Mouse (Mus musculus) liver, embryonic 15.5 days (tissue): ENCODE data around the gene Ctbs. TPM values are rescaled to one million over a fixed set of nuclear protein-coding genes. Genes with fewer than 3 reads are reported as not detected.

Experiments
- ATAC-seq: fragments of 200-750 bp; cut with Nextera tagmentation; 2 replicates; pipeline ENCODE4 v1.8.0; 2017; ENCODE audit warnings: moderate number of reproducible peaks, mild to moderate bottlenecking, moderate library complexity; ENCODE audit not compliant: insufficient read depth
- H3K27ac ChIP-seq: fragments of 300-500 bp; sonication (generic); replicated peaks from 2 replicates; pipeline ENCODE4 v1.5.1; 2015; ENCODE audit warnings: mild to moderate bottlenecking, inconsistent platforms
- H3K27me3 ChIP-seq: fragments of 300-500 bp; sonication (generic); 2 replicates; pipeline ENCODE4 v1.6.1; 2015; ENCODE audit warnings: mild to moderate bottlenecking, inconsistent platforms
- H3K36me3 ChIP-seq: fragments of 300-500 bp; sonication (generic); replicated peaks from 2 replicates; pipeline ENCODE4 v1.6.1; 2015; ENCODE audit warnings: moderate library complexity, mild to moderate bottlenecking, inconsistent platforms
- H3K4me1 ChIP-seq: fragments of 300-500 bp; sonication (generic); replicated peaks from 2 replicates; pipeline ENCODE4 v1.6.1; 2015; ENCODE audit warnings: inconsistent platforms
- H3K4me2 ChIP-seq: fragments of 300-500 bp; sonication (generic); 2 replicates; pipeline ENCODE4 v1.6.1; 2015; ENCODE audit warnings: moderate library complexity, mild to moderate bottlenecking, inconsistent platforms
- H3K4me3 ChIP-seq: fragments of 300-500 bp; sonication (generic); replicated peaks from 2 replicates; pipeline ENCODE4 v1.5.1; 2015; ENCODE audit warnings: mild to moderate bottlenecking, inconsistent platforms
- H3K9ac ChIP-seq: fragments of 300-500 bp; sonication (generic); 2 replicates; pipeline ENCODE4 v1.6.1; 2015; ENCODE audit warnings: moderate library complexity, mild to moderate bottlenecking, inconsistent platforms
- H3K9me3 ChIP-seq: fragments of 300-500 bp; sonication (generic); replicated peaks from 2 replicates; pipeline ENCODE4 v1.6.1; 2016; ENCODE audit warnings: inconsistent platforms
- WGBS: fragments of 180-500 bp; shearing (Covaris S2); methylation state at CpG from one replicate; pipeline ENCODE4 v1.1.7; 2015; ENCODE audit warnings: mixed read lengths; ENCODE audit not compliant: insufficient replicate concordance; 5-methylcytosine and 5-hydroxymethylcytosine counted together
- polyA plus RNA-seq: library from polyadenylated mRNA; unstranded; fragments of >200 nt; fragmentation: Nextera tagmentation; extraction: Ambion mirVana; gene quantifications from 2 replicates; pipeline ENCODE4 v1.2.1, GENCODE M21; 2015

Ctbs gene
- polyA plus RNA-seq, 1 experiment from 2014 or later = 5.4 TPM

DNA sequence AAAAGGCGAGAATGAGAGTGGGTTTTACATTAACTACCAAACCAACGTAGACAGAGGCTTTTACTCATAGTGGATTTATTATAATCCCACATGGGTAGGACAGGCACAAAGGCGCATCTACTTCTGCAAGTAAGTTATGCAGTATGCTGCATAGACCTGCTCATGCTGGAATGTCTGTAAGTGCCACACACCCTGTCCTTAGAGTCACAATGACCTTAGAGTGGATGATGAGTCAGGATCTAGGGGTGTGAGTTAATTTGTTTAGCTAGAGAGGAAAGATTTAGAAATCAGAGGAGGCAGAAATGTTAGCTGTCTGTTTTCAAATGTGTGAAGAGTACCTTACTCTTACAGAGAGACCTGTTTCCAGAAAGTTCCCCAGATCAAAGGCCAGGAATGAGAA, 2.0 kb upstream of the Ctbs start:
- no peak overlapping the region for H3K4me2 ChIP-seq
- WGBS = 81% methylated on average over 3 of the region's 3 CpGs
- H3K9me3 ChIP-seq = no peaks in the 10 kb centered on the region
- H3K4me1 ChIP-seq = peaks cover 31% of the 10 kb centered on the region
- H3K36me3 ChIP-seq = peaks cover 32% of the 10 kb centered on the region
- no peak overlapping the region for H3K27ac ChIP-seq
- no peak for ATAC-seq
- H3K9ac ChIP-seq = no peak overlapping the region
- no peaks in the 10 kb centered on the region for H3K27me3 ChIP-seq
- H3K4me3 ChIP-seq = no peak overlapping the region

DNA sequence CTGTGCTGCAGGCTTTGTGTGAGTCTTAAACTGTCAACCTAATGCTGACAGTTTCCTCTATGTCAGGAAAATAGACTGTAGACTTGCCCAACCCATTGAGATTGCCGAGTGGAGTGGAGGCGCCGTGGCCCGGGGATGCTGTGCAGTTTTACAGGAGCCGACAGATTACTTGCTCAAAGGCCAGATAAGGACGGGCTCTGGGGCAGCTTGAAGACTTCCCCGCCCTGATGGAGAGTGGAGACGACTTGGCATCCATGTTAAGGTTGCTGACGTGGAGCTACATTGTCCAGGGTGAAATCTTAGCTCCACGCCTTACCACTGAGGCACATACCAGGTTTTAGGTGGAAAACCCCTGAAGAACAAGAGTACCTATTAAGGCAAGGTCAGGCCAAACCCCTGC, 1.2 kb upstream of the Ctbs start:
- H3K4me1 ChIP-seq = peaks cover 31% of the 10 kb centered on the region
- no peaks in the 10 kb centered on the region for H3K27me3 ChIP-seq
- no peak overlapping the region for H3K4me2 ChIP-seq
- peaks cover 25% of the 10 kb centered on the region for H3K36me3 ChIP-seq
- H3K9me3 ChIP-seq = no peaks in the 10 kb centered on the region
- no peak overlapping the region for H3K9ac ChIP-seq
- H3K4me3 ChIP-seq = no peak overlapping the region
- 46% methylated on average over 10 of the region's 10 CpGs for WGBS
- ATAC-seq = no peak
- no peak overlapping the region for H3K27ac ChIP-seq

DNA sequence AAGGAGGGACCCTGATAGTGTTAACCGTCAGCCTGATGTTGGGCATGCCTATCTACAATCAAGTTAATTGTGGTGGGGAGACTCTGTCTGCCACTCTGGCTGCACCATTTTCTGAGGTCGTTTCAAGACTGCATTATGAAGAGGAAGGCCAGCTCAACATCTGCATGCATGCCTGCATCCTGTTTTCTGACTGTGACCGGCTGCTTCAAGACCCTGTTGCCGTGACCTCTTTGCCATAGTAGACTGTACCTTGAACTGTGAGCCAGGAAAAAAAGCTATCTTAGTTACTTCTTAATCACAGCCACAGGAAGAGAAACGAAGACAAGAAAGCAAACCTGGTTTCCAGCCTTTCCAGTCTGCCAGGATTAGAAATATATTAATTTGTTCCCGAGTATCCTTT, 626 bp upstream of the Ctbs start:
- WGBS = 47% methylated on average over 6 of the region's 6 CpGs
- Histone ChIP-seq H3K4me3 (no peak overlapping the region), H3K27me3 (no peaks in the 10 kb centered on the region), H3K9me3 (no peaks in the 10 kb centered on the region), H3K9ac (no peak overlapping the region), H3K36me3 (peaks cover 19% of the 10 kb centered on the region), H3K4me1 (peaks cover 31% of the 10 kb centered on the region), H3K27ac (no peak overlapping the region), H3K4me2 (no peak overlapping the region)
- ATAC-seq = no peak

DNA sequence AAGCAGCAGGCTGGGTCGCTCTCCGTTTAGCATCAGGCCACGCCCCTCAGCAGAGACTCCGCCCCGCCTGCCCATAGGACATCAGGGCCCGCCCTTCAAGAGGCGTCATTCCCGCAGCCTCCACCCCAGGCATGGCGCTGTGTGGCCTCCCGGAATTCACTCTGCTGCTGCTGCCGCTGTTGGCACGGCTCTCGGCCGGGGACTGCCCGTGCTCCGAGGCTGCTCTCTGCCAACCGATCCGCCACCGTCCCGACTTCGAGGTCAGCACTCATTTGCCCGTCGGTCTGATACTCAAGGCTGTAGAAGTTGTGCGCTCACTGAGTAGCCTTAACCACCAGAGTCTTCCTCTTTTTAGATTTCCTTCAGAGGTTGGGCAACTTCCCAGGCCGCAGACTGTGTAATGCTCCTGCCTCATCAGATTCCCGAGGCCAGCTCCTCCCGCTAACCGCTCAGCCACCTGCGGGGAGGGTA, 811 bp downstream of the Ctbs start:
- H3K9me3 ChIP-seq = no peaks in the 10 kb centered on the region
- peak overlapping the region; percentile 84 for H3K27ac ChIP-seq
- peak overlapping the region; percentile 90 for H3K4me2 ChIP-seq
- H3K4me3 ChIP-seq = peak overlapping the region; percentile 67
- H3K4me1 ChIP-seq = peaks cover 31% of the 10 kb centered on the region
- H3K9ac ChIP-seq = peak overlapping the region; percentile 77
- ATAC-seq = peak; percentile 97
- 1% methylated on average over 29 of the region's 29 CpGs for WGBS
- H3K36me3 ChIP-seq = peaks cover 12% of the 10 kb centered on the region
- no peaks in the 10 kb centered on the region for H3K27me3 ChIP-seq

DNA sequence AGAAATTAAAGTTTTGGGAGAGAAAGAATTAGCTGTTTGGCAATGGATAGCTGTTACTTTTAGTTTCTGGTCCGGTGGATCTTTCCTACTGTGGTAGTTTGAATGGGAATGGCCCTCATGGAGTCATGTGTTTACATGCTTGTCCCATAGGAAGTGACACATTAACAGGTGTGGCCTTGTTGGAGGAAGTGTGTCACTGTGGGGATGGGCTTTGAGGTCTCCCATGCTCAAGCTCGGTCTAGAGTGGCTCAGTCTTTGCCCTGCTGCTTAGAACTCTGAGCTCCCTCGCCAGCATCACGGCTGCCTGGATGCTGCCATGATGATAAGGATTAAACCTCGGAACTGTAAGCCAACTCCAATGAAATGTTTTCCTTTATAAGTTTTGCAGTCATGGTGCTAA, 1.8 kb downstream of the Ctbs start:
- H3K36me3 ChIP-seq = peaks cover 9% of the 10 kb centered on the region
- peak overlapping the region; percentile 90; the same call in 1 of the 2 replicates for H3K4me2 ChIP-seq
- no peak for ATAC-seq
- H3K9ac ChIP-seq = no peak overlapping the region
- H3K27me3 ChIP-seq = no peaks in the 10 kb centered on the region
- H3K27ac ChIP-seq = no peak overlapping the region
- H3K4me1 ChIP-seq = peaks cover 31% of the 10 kb centered on the region
- H3K9me3 ChIP-seq = no peaks in the 10 kb centered on the region
- whole genome bisulfite sequencing = 77% methylated on average over 5 of the region's 5 CpGs
- H3K4me3 ChIP-seq = no peak overlapping the region

DNA sequence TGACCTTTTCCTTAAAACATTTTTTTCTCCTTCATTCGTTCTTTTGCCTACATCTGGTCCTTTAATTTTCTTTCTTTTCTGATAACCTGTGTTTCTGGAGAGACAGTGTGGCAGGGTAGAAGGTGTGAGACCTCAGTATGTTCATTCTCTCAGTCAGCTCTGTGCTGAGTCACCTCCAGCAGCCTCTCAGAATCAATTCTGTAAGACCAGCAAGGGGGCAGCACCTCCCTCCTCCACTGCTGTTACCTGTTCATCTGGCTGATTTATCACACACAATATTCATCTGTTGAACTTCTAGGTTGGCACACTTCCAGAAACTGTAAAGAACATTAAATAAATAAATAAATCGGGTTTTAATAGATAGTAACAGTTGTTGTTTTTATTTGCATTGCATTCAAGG, 13.3 kb downstream of the Ctbs start:
- H3K27me3 ChIP-seq = no peaks in the 10 kb centered on the region
- H3K9ac ChIP-seq = no peak overlapping the region
- WGBS = 52% methylated on average over 2 of the region's 2 CpGs
- ATAC-seq = no peak
- H3K9me3 ChIP-seq = no peaks in the 10 kb centered on the region
- H3K27ac ChIP-seq = no peak overlapping the region
- H3K4me1 ChIP-seq = no peaks in the 10 kb centered on the region
- no peak overlapping the region for H3K4me2 ChIP-seq
- no peak overlapping the region for H3K4me3 ChIP-seq
- H3K36me3 ChIP-seq = peaks cover 5% of the 10 kb centered on the region; the same call in 1 of the 2 replicates

DNA sequence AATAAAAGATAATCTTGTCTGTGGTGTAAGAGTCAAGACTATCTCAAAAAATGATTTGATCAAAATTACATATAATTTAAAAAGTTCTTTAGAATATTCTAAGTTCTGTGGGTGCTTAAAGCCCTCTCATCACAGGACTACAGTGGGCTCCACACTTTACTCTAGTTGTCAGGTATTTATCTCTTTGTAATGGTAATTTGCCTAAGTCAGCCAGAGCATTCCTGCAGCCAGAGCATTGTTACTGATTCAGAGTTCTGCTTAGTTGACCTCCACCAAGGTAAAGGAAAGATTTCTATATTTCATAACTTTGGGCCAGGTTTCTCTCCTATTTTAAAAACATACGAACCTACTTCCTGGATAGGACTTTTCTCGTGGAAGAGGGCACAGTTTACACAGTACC, 19.6 kb downstream of the Ctbs start:
- 55% methylated on average over 2 of the region's 2 CpGs for WGBS
- peaks cover 4% of the 10 kb centered on the region; the same call in 1 of the 2 replicates for H3K36me3 ChIP-seq
- no peaks in the 10 kb centered on the region for H3K9me3 ChIP-seq
- H3K27ac ChIP-seq = no peak overlapping the region
- no peaks in the 10 kb centered on the region for H3K27me3 ChIP-seq
- H3K4me3 ChIP-seq = no peak overlapping the region
- H3K4me1 ChIP-seq = no peaks in the 10 kb centered on the region
- H3K9ac ChIP-seq = no peak overlapping the region
- no peak overlapping the region for H3K4me2 ChIP-seq
- ATAC-seq = no peak

DNA sequence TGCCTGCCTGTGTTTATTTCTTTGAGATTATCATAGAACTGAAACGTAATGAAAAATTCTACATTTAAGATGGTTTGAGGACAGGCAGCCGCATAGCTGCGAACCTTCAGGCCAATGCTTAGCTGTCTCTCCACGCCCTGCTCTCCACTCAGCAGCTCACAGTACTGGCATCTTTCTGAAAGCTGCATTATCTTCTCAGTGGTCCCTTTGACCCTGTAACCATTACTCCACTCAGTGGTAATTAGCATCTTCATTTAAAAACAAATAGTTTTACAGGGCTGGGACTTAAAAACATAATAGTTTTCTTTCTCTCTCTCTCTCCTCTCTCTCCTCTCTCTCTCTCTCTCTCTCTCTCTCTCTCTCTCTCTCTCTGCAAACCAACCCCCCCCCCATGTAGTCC, 23.1 kb downstream of the Ctbs start:
- Histone ChIP-seq H3K4me3 (no peak overlapping the region), H3K4me1 (no peaks in the 10 kb centered on the region), H3K4me2 (no peak overlapping the region), H3K9ac (no peak overlapping the region), H3K36me3 (no peaks in the 10 kb centered on the region), H3K27me3 (no peaks in the 10 kb centered on the region), H3K9me3 (no peaks in the 10 kb centered on the region), H3K27ac (no peak overlapping the region)
- 69% methylated on average over 4 of the region's 4 CpGs for WGBS
- no peak for ATAC-seq

DNA sequence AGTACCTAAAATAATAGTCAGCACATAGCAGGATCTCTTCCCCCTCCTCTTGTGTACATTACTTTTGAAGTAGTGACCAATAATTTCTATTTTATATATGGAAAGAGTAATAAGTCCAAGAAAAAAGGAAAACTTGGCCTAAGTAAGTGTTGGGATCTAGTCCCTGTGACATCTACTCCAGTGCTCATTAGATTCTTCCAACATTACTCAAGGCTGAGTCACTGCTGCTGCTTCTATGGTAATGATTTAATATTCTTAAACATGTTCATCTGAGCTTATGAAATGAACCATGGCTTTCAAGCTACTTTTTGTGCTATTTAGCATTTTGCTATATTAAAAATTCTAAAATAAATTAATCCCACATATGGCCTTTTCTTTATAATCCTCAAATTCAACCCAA, 24.1 kb downstream of the Ctbs start:
- no peak for ATAC-seq
- H3K4me1 ChIP-seq = no peaks in the 10 kb centered on the region
- no peaks in the 10 kb centered on the region for H3K36me3 ChIP-seq
- no peaks in the 10 kb centered on the region for H3K27me3 ChIP-seq
- H3K4me3 ChIP-seq = no peak overlapping the region
- no peaks in the 10 kb centered on the region for H3K9me3 ChIP-seq
- H3K9ac ChIP-seq = no peak overlapping the region
- no peak overlapping the region for H3K27ac ChIP-seq
- H3K4me2 ChIP-seq = no peak overlapping the region

DNA sequence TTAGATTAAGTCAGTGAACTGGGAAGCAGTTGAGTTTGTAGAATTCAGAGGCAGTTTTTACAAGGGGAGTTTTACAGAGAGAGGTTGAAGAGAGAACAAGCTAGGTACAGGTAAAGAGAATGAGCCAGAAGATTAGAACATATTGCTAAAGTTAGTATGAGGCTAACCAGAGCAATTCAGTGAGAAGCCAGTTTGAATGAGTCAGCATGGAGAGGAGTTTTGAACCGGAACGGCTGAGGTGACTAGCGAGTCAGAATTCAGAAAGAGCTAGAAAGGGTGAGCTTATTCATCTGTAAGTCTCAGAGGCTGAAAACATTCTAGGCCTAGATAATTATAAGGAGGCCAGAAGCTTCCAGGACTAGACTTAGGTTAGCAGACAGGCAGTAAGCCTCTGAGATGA, 24.8 kb downstream of the Ctbs start:
- no peaks in the 10 kb centered on the region for H3K36me3 ChIP-seq
- no peak overlapping the region for H3K4me2 ChIP-seq
- no peaks in the 10 kb centered on the region for H3K27me3 ChIP-seq
- H3K9ac ChIP-seq = no peak overlapping the region
- no peak overlapping the region for H3K27ac ChIP-seq
- H3K4me3 ChIP-seq = no peak overlapping the region
- no peak for ATAC-seq
- 81% methylated on average over 3 of the region's 3 CpGs for WGBS
- H3K9me3 ChIP-seq = no peaks in the 10 kb centered on the region
- H3K4me1 ChIP-seq = no peaks in the 10 kb centered on the region

DNA sequence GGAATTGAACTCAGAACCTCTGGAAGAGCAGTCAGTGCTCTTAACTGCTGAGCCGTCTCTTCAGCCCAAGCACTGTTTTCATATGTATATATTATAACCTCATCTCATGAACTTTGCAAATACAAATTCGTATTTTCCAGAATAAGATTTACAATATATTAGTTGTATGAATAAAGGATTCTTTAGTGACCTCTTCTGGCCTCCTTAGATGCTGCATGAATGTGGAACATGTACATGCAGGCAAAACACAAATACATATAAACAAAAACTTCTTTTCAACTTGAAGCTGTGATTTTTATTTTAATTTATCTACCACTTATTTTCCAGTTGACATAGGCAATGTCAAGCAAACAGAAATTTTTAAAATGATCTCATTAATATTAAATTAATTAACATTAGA, 32.4 kb downstream of the Ctbs start:
- no peaks in the 10 kb centered on the region for H3K36me3 ChIP-seq
- no peak overlapping the region for H3K9ac ChIP-seq
- H3K27ac ChIP-seq = no peak overlapping the region
- no peak for ATAC-seq
- no peak overlapping the region for H3K4me2 ChIP-seq
- no peaks in the 10 kb centered on the region for H3K4me1 ChIP-seq
- H3K9me3 ChIP-seq = no peaks in the 10 kb centered on the region
- no peak overlapping the region for H3K4me3 ChIP-seq
- no peaks in the 10 kb centered on the region for H3K27me3 ChIP-seq
- WGBS = 60% methylated on average over 2 of the region's 2 CpGs

DNA sequence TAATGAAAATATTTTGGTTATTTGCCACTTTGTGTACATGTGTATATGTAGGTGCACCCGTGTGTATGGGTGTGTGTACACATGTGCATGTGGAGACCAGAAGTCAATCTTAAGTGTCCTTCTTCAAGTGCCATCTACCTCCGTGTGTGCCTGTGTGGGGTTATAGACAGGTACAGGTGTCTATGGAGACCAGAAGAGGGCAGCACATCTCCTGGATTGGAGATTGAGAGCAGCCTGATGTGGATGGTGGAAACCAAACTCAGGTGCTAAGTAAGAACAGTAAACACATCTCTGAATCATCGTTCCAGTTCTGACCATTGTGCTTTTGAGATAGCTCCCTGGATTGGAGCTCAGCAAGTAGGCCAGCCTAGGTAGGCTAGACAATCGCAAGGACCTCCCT, 36.9 kb downstream of the Ctbs start:
- WGBS = 69% methylated on average over 4 of the region's 4 CpGs
- ATAC-seq = no peak

More for the DNA sequence above, 36.9 kb downstream of the Ctbs start:
- H3K27ac ChIP-seq = no peak overlapping the region
- H3K4me2 ChIP-seq = no peak overlapping the region
- H3K36me3 ChIP-seq = no peaks in the 10 kb centered on the region
- H3K9me3 ChIP-seq = no peaks in the 10 kb centered on the region
- no peak overlapping the region for H3K9ac ChIP-seq
- no peak overlapping the region for H3K4me3 ChIP-seq
- H3K27me3 ChIP-seq = no peaks in the 10 kb centered on the region
- H3K4me1 ChIP-seq = no peaks in the 10 kb centered on the region
